Mouse (Mus musculus) kidney, adult 2 months (tissue): ENCODE measurements around the gene Hectd4.
"Not testable (repeated sequence)": the region's sequence is repeated elsewhere in the genome, so short reads cannot be mapped to it uniquely, and the experiment has no call there.

Experiments
- CTCF ChIP-seq: fragments of 200-500 bp; conservative IDR thresholded peaks from 2 replicates; pipeline ENCODE4 v1.5.1; 2011; ENCODE audit warnings: low read depth, mild to moderate bottlenecking, control low read depth, low read length, moderate library complexity, mixed read lengths; ENCODE audit not compliant: insufficient read depth, insufficient read length
- POLR2A ChIP-seq: fragments of 200-500 bp; IDR thresholded peaks from one replicate; pipeline ENCODE4 v1.6.1; 2011; ENCODE audit warnings: low read depth, low read length, control low read depth

GRCm38 (mm10) chr5:121224020-121224419 lies 4.0 kb downstream of the Hectd4 start:
- not testable (repeated sequence) for TF ChIP-seq CTCF, POLR2A
